Mouse (Mus musculus) cerebellum, postnatal 25 days (tissue): ENCODE measurements around the gene Ccnt1.

Experiments used
- DNase-seq, 2 experiments: peaks; one replicate each; pipeline ENCODE4 v3.0.0; 2021; ENCODE audit warnings: mixed read lengths in 2 of 2

Gene Ccnt1

DNA sequence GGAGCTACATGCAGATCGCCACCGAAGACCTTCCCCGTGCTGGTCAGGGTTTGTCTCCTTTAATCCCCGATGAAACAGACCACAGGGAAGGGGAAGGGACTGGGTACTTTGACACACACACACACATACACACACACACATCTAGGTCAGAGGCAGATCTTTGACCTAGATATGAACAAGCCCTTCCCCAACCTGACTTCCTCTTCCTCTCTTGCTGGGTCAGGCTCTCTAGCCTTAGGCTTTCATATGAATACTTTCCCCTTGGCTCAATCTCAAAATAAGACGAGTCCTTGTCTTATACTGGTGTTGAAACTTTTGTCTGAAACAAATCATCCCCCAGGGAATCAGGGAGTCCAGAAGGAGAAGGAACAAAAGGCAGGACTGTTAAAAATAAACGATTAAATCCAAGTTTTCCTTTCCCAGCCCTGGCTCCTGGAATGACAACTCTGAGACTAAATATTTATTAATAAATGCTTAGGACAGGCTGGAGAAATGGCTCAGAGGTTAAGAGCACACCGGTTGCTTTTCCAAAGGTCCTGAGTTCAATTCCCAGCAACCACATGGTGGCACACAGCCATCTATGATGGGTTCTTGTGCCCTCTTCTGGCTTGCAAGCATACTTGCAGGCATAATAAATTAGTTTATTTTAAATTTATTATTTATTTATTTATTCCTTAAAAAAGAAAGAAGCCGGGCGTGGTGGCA lies 64.3 kb downstream of the Ccnt1 start:
- DNase-seq, result no peak

DNA sequence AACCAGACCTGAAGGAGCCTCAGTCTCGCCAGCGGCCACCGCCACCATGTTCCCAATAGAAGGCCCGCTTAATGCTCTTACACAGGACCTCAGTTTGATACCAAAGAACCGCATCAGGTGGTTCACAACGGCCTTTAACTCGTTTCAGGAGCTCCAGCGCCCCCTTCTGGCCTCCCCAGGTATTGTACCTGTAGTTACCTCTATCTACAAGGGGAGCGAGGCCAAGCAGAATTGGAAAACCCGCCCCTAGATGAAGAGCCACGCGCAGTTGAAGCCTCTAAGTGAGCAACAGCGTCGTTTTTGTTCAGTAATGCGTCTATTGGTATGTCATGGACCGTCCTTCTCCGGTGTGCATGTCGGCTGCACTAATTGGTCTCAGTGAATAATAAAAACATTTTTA lies 66.2 kb downstream of the Ccnt1 start:
- peak; percentile 57 to 76 for DNase-seq

DNA sequence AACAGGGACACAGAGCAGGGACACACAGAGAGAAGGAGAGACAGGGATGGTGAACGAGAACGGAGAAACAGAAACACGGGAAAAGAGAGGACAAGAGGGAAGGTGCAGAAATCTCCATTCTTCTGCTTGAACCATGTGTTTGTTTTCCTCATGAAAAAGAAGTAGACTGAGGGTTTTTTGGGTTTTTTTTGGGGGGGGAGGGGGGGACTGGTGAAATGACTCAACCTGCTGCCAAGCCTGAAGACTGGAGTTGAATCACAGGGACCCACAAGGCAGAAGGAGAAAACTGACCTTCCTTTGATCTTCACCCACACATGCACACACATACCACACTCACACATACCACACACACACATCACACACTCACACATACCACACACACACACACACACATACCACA lies 67.4 kb downstream of the Ccnt1 start:
- DNase-seq, result no peak

DNA sequence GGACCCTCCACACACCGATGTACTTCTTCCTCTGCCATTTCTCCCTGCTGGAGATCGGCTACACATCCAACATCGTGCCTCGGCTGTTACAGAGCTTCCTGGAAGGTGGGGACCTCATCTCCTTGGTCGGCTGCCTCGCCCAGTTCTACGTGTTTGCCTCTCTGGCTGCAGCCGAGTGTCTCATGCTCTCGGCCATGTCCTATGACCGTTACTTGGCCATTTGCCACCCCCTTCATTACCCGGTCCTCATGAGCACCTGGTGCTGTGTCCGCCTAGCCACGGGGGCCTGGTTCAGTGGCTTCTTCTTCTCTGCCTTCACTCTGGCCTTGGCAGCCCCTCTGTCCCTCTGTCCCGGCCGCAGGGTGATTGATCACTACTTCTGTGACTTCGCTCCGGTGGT lies 73.1 kb downstream of the Ccnt1 start:
- DNase-seq, result peak; percentile 9 to 43

DNA sequence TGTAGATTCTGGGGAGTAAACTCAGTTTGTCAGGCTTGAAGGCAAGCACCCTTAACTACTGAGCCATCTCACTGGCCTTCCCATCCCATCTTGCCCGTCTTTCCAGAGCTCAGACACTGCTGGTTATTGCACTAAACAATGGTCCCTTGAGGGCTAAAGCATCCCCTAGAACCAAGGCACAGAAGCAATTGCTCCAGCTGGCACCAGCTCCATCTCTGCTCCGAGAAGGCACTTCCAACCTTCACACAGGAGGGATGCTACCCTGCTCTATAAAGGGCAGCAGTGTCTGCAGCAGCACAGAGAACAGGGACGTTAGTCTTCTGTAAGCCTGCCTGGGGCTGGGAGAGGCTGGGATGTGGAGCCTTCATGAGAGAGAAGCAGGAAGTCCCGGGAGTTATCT lies 78.6 kb downstream of the Ccnt1 start, which contains the start of gene Olfr279:
Gene Olfr279, plus strand, starts transcription at position 301 of the 400 bp plus-strand sequence.
- no peak for DNase-seq

DNA sequence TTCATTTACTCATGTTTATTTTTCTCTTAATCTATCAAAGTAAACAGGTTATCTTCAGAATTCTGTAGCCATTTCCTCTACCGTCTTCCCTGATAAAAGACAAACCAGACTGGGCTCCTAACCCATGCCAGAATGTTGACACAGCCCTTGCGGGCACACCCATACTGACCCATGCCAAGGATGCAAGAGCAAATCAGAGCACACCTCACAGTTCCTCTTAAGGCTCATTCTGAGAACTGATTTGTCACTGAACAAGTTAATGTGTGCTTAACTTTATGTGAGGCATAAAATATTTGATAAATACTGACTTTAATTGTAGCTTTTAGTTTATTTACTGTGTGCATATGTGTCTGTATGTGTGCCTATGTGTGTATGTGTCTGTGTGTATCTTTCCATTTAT lies 79.4 kb downstream of the Ccnt1 start:
- no peak for DNase-seq
